Mouse (Mus musculus): ENCODE data around the gene Ssh2. TPM values are rescaled to one million over a fixed set of nuclear protein-coding genes. Genes with fewer than 3 reads are reported as not detected.

Ssh2 gene
- total RNA-seq, 1 experiment, result 7.7 TPM

- H3K4me1 ChIP-seq (ENCODE audit: control insufficient read depth in 2 of 2, insufficient read depth in 2 of 2, low read length in 2 of 2, poor library complexity in 1 of 2), result no peaks in the 10 kb centered on the region
- in situ Hi-C loops (cut with MboI; ENCODE audit: low sequenced_read_pairs in 2 of 2, unreplicated experiment in 2 of 2), result no loop called here
- no peak for DNase-seq (ENCODE audit: low read depth, low spot score)
- H3K9me3 ChIP-seq (ENCODE audit: control insufficient read depth, insufficient read depth, low read depth, low read length), result no peaks in the 10 kb centered on the region
- H3K9ac ChIP-seq (ENCODE audit: insufficient read depth, low read depth, low read length, poor library complexity, severe bottlenecking), result no peak overlapping the region
- no peak overlapping the region for H3K4me3 ChIP-seq (ENCODE audit: insufficient read depth in 1 of 2, low read depth in 1 of 2, low read length in 2 of 2, poor library complexity in 1 of 2, severe bottlenecking in 1 of 2)
- no peaks in the 10 kb centered on the region for H3K36me3 ChIP-seq (ENCODE audit: control insufficient read depth, insufficient read depth, low read length, poor library complexity, severe bottlenecking)
- no peak overlapping the region for H3K27ac ChIP-seq (ENCODE audit: insufficient read depth, low read depth, low read length, poor library complexity, severe bottlenecking)
- no peak for TF ChIP-seq ZNF384 (IDR thresholded peaks at IDR 0.05; ENCODE audit: low read depth, low read length)
- no peak for TF ChIP-seq CHD2 (IDR thresholded peaks at IDR 0.05; ENCODE audit: low read depth, low read length)
- no peak for TF ChIP-seq HCFC1 (IDR thresholded peaks at IDR 0.05; ENCODE audit: borderline replicate concordance, insufficient read depth, low read length)
- TF ChIP-seq ZC3H11A (IDR thresholded peaks at IDR 0.05; ENCODE audit: borderline replicate concordance, low read depth, low read length), result no peak
- no peak for TF ChIP-seq MAFK (IDR thresholded peaks at IDR 0.05; ENCODE audit: insufficient read depth, low read depth, low read length)
Observed at GRCm38 (mm10) chr11:77230765-77231164, 14.7 kb downstream of the Ssh2 start.

GRCm38 (mm10) chr11:77231514-77231913 lies 15.4 kb downstream of the Ssh2 start:
- no peak overlapping the region for H3K9ac ChIP-seq (ENCODE audit: insufficient read depth, low read depth, low read length, poor library complexity, severe bottlenecking)
- TF ChIP-seq ZC3H11A (IDR thresholded peaks at IDR 0.05; ENCODE audit: borderline replicate concordance, low read depth, low read length), result no peak
- TF ChIP-seq MAFK (IDR thresholded peaks at IDR 0.05; ENCODE audit: insufficient read depth, low read depth, low read length), result no peak
- no peak for TF ChIP-seq HCFC1 (IDR thresholded peaks at IDR 0.05; ENCODE audit: borderline replicate concordance, insufficient read depth, low read length)
- no peak for TF ChIP-seq ZNF384 (IDR thresholded peaks at IDR 0.05; ENCODE audit: low read depth, low read length)
- no peak for TF ChIP-seq CHD2 (IDR thresholded peaks at IDR 0.05; ENCODE audit: low read depth, low read length)

GRCm38 (mm10) chr11:77235267-77235666 lies 19.2 kb downstream of the Ssh2 start:
- TF ChIP-seq ZNF384 (IDR thresholded peaks at IDR 0.05; ENCODE audit: low read depth, low read length), result no peak
- TF ChIP-seq MAFK (IDR thresholded peaks at IDR 0.05; ENCODE audit: insufficient read depth, low read depth, low read length), result no peak
- TF ChIP-seq HCFC1 (IDR thresholded peaks at IDR 0.05; ENCODE audit: borderline replicate concordance, insufficient read depth, low read length), result no peak
- TF ChIP-seq ZC3H11A (IDR thresholded peaks at IDR 0.05; ENCODE audit: borderline replicate concordance, low read depth, low read length), result no peak
- no peak for TF ChIP-seq CHD2 (IDR thresholded peaks at IDR 0.05; ENCODE audit: low read depth, low read length)
- Histone ChIP-seq H3K4me1 (ENCODE audit: control insufficient read depth in 2 of 2, insufficient read depth in 2 of 2, low read length in 2 of 2, poor library complexity in 1 of 2) (no peaks in the 10 kb centered on the region), H3K36me3 (ENCODE audit: control insufficient read depth, insufficient read depth, low read length, poor library complexity, severe bottlenecking) (no peaks in the 10 kb centered on the region), H3K4me3 (ENCODE audit: insufficient read depth in 1 of 2, low read depth in 1 of 2, low read length in 2 of 2, poor library complexity in 1 of 2, severe bottlenecking in 1 of 2) (no peak overlapping the region), H3K9me3 (ENCODE audit: control insufficient read depth, insufficient read depth, low read depth, low read length) (no peaks in the 10 kb centered on the region), H3K9ac (ENCODE audit: insufficient read depth, low read depth, low read length, poor library complexity, severe bottlenecking) (no peak overlapping the region), H3K27ac (ENCODE audit: insufficient read depth, low read depth, low read length, poor library complexity, severe bottlenecking) (no peak overlapping the region)
- in situ Hi-C loops (cut with MboI; ENCODE audit: low sequenced_read_pairs in 2 of 2, unreplicated experiment in 2 of 2), result no loop called here
- no peak for DNase-seq (ENCODE audit: low read depth, low spot score)

More at GRCm38 (mm10) chr11:77231514-77231913, 15.4 kb downstream of the Ssh2 start:
- Histone ChIP-seq H3K4me1 (ENCODE audit: control insufficient read depth in 2 of 2, insufficient read depth in 2 of 2, low read length in 2 of 2, poor library complexity in 1 of 2) (no peaks in the 10 kb centered on the region), H3K36me3 (ENCODE audit: control insufficient read depth, insufficient read depth, low read length, poor library complexity, severe bottlenecking) (no peaks in the 10 kb centered on the region), H3K4me3 (ENCODE audit: insufficient read depth in 1 of 2, low read depth in 1 of 2, low read length in 2 of 2, poor library complexity in 1 of 2, severe bottlenecking in 1 of 2) (no peak overlapping the region), H3K27ac (ENCODE audit: insufficient read depth, low read depth, low read length, poor library complexity, severe bottlenecking) (no peak overlapping the region), H3K9me3 (ENCODE audit: control insufficient read depth, insufficient read depth, low read depth, low read length) (no peaks in the 10 kb centered on the region)
- in situ Hi-C loops (cut with MboI; ENCODE audit: low sequenced_read_pairs in 2 of 2, unreplicated experiment in 2 of 2), result no loop called here
- no peak for DNase-seq (ENCODE audit: low read depth, low spot score)

- Histone ChIP-seq H3K9me3 (ENCODE audit: control insufficient read depth, insufficient read depth, low read depth, low read length) (no peaks in the 10 kb centered on the region), H3K27ac (ENCODE audit: insufficient read depth, low read depth, low read length, poor library complexity, severe bottlenecking) (no peak overlapping the region), H3K36me3 (ENCODE audit: control insufficient read depth, insufficient read depth, low read length, poor library complexity, severe bottlenecking) (no peaks in the 10 kb centered on the region), H3K9ac (ENCODE audit: insufficient read depth, low read depth, low read length, poor library complexity, severe bottlenecking) (no peak overlapping the region), H3K4me1 (ENCODE audit: control insufficient read depth in 2 of 2, insufficient read depth in 2 of 2, low read length in 2 of 2, poor library complexity in 1 of 2) (no peaks in the 10 kb centered on the region), H3K4me3 (ENCODE audit: insufficient read depth in 1 of 2, low read depth in 1 of 2, low read length in 2 of 2, poor library complexity in 1 of 2, severe bottlenecking in 1 of 2) (no peak overlapping the region)
- TF ChIP-seq HCFC1 (IDR thresholded peaks at IDR 0.05; ENCODE audit: borderline replicate concordance, insufficient read depth, low read length) (no peak), ZC3H11A (IDR thresholded peaks at IDR 0.05; ENCODE audit: borderline replicate concordance, low read depth, low read length) (no peak), CHD2 (IDR thresholded peaks at IDR 0.05; ENCODE audit: low read depth, low read length) (no peak), MAFK (IDR thresholded peaks at IDR 0.05; ENCODE audit: insufficient read depth, low read depth, low read length) (no peak), ZNF384 (IDR thresholded peaks at IDR 0.05; ENCODE audit: low read depth, low read length) (no peak)
- no peak for DNase-seq (ENCODE audit: low read depth, low spot score)
- in situ Hi-C loops (cut with MboI; ENCODE audit: low sequenced_read_pairs in 2 of 2, unreplicated experiment in 2 of 2), result no loop called here
Observed at GRCm38 (mm10) chr11:77239658-77240345, 23.7 kb downstream of the Ssh2 start.

Measured in ES-E14 (cell line).